Mouse (Mus musculus) layer of hippocampus, postnatal 14 days (tissue): ENCODE results near the gene Acad10. TPM values are rescaled to one million over a fixed set of nuclear protein-coding genes. Genes with fewer than 3 reads are reported as not detected.

Experiments used
- DNase-seq, 2 experiments: peaks; one replicate each; pipeline ENCODE4 v3.0.0; 2021 to 2022; ENCODE audit warnings: low spot score in 2 of 2, mixed read lengths in 1 of 2
- total RNA-seq, 2 experiments: library from RNA; stranded (reverse); gene quantifications; 2 replicates each; pipeline ENCODE4 v1.2.3; 2021

Gene Acad10
- total RNA-seq, 2 experiments from 2014 or later: 3.3 to 3.5 TPM

- no peak for DNase-seq
Observed at GRCm38 (mm10) chr5:121597991-121598537, 62.2 kb downstream of the Acad10 start.

GRCm38 (mm10) chr5:121597332-121597731 lies 63.0 kb downstream of the Acad10 start:
- DNase-seq: no peak

GRCm38 (mm10) chr5:121596226-121596625 lies 64.1 kb downstream of the Acad10 start:
- DNase-seq: no peak

- DNase-seq: no peak
Observed at GRCm38 (mm10) chr5:121595758-121596157, 64.6 kb downstream of the Acad10 start.

GRCm38 (mm10) chr5:121594714-121595313 lies 65.5 kb downstream of the Acad10 start:
- DNase-seq: no peak

GRCm38 (mm10) chr5:121593451-121594401 lies 66.6 kb downstream of the Acad10 start, which contains the start of gene Aldh2:
Gene Aldh2 (minus strand): TSS chr5:121593824.
- DNase-seq: peak; percentile 63 to 76

GRCm38 (mm10) chr5:121592816-121593407 lies 67.4 kb downstream of the Acad10 start:
- peak in 1 of 2 experiments; percentile 21 for DNase-seq

- DNase-seq: no peak
Observed at GRCm38 (mm10) chr5:121592064-121592815, 68.1 kb downstream of the Acad10 start.

- no peak for DNase-seq
Observed at GRCm38 (mm10) chr5:121591417-121592063, 68.8 kb downstream of the Acad10 start.

GRCm38 (mm10) chr5:121589928-121590327 lies 70.4 kb downstream of the Acad10 start:
- DNase-seq: no peak

- peak; percentile 40 to 57 for DNase-seq
Observed at GRCm38 (mm10) chr5:121586400-121587039, 73.8 kb downstream of the Acad10 start.

- no peak for DNase-seq
Observed at GRCm38 (mm10) chr5:121585699-121586098, 74.6 kb downstream of the Acad10 start.

GRCm38 (mm10) chr5:121585005-121585404 lies 75.3 kb downstream of the Acad10 start:
- no peak for DNase-seq

- DNase-seq: peak; percentile 62 to 76
Observed at GRCm38 (mm10) chr5:121583765-121584501, 76.4 kb downstream of the Acad10 start.

GRCm38 (mm10) chr5:121581945-121582344 lies 78.4 kb downstream of the Acad10 start:
- DNase-seq: no peak

GRCm38 (mm10) chr5:121576927-121577488 lies 83.3 kb downstream of the Acad10 start:
- DNase-seq: no peak

- DNase-seq: no peak
Observed at GRCm38 (mm10) chr5:121575867-121576266, 84.4 kb downstream of the Acad10 start.

- no peak for DNase-seq
Observed at GRCm38 (mm10) chr5:121574145-121574544, 86.2 kb downstream of the Acad10 start.
